In genomic region chr1:44892378-44892777, GRCm38 (mm10) we compare ENCODE assay signal across 22 mouse cellular contexts.
DNase-seq lines count a peak whose midpoint lies in the region; ATAC-seq lines count a peak whose summit lies in the region.
"Had no signal": no experiment of that assay in that cellular context is flagged by ENCODE, and none has a peak within 500 bp of the region (broad histone marks: within the 10 kb centered on the region; RNA-seq: fewer than 3 reads in every experiment).

No protein-coding gene starts in this region.

- H3K4me3 ChIP-seq in midbrain, embryonic 14.5 days (replicated peaks; ENCODE audit: low read depth, low read length): no peak overlapping the region
- no peak overlapping the region for H3K4me3 ChIP-seq in midbrain, embryonic 15.5 days
- H3K4me3 ChIP-seq: embryonic facial prominence, embryonic 12.5 days; hindbrain, embryonic 15.5 days; intestine, embryonic 15.5 days; limb, embryonic 12.5 days; liver, embryonic 12.5 days; midbrain, embryonic 12.5 days had no signal

- ATAC-seq in midbrain, embryonic 14.5 days (ENCODE audit: low FRiP score, low TSS enrichment): no peak; the same call in 1 of the 2 replicates
- no peak for ATAC-seq in midbrain, embryonic 15.5 days (replicated peaks)
- ATAC-seq: forebrain, embryonic 14.5 days; intestine, embryonic 15.5 days; liver, embryonic 12.5 days had no signal

- no peaks in the 10 kb centered on the region for H3K9me3 ChIP-seq in midbrain, embryonic 14.5 days (ENCODE audit: control insufficient read depth, low read length)
- no peaks in the 10 kb centered on the region for H3K9me3 ChIP-seq in midbrain, embryonic 15.5 days
- H3K9me3 ChIP-seq: embryonic facial prominence, embryonic 12.5 days; hindbrain, embryonic 15.5 days; intestine, embryonic 15.5 days; limb, embryonic 12.5 days; liver, embryonic 12.5 days; midbrain, embryonic 12.5 days had no signal

- H3K4me2 ChIP-seq in midbrain, embryonic 14.5 days (ENCODE audit: low read length): no peak overlapping the region
- H3K4me2 ChIP-seq in midbrain, embryonic 15.5 days: no peak overlapping the region
- H3K4me2 ChIP-seq: embryonic facial prominence, embryonic 12.5 days; hindbrain, embryonic 15.5 days; intestine, embryonic 15.5 days; limb, embryonic 12.5 days; liver, embryonic 12.5 days; midbrain, embryonic 12.5 days had no signal

- H3K27me3 ChIP-seq in midbrain, embryonic 14.5 days (ENCODE audit: control insufficient read depth, insufficient read depth, low read length): no peaks in the 10 kb centered on the region
- no peaks in the 10 kb centered on the region for H3K27me3 ChIP-seq in midbrain, embryonic 15.5 days (replicated peaks)
- H3K27me3 ChIP-seq: embryonic facial prominence, embryonic 12.5 days; hindbrain, embryonic 15.5 days; intestine, embryonic 15.5 days; limb, embryonic 12.5 days; liver, embryonic 12.5 days; midbrain, embryonic 12.5 days had no signal

- H3K4me1 ChIP-seq in midbrain, embryonic 14.5 days (ENCODE audit: control insufficient read depth, insufficient read depth, low read length): no peaks in the 10 kb centered on the region
- H3K4me1 ChIP-seq in midbrain, embryonic 15.5 days: no peaks in the 10 kb centered on the region
- H3K4me1 ChIP-seq: hindbrain, embryonic 15.5 days; intestine, embryonic 15.5 days; limb, embryonic 12.5 days; liver, embryonic 12.5 days; midbrain, embryonic 12.5 days had no signal

- peak; percentile 31 for DNase-seq in heart, adult 8-10 months (ENCODE audit: low spot score)
- no peak for DNase-seq in heart, postnatal 36 days
- DNase-seq in midbrain, embryonic 14.5 days: peak; percentile 0
- DNase-seq in heart, postnatal 10 days: peak; percentile 3 to 8
- DNase-seq in lung, postnatal 36 days: peak; percentile 56
- DNase-seq in left cerebral cortex, postnatal 36 days (ENCODE audit: low spot score in 2 of 2): no peak
- no peak for DNase-seq in testis, postnatal 14 days (ENCODE audit: low spot score)
- DNase-seq: adrenal gland, adult 2 months; cerebellum, adult 11-12 months; cerebellum, postnatal 14 days; kidney, adult 8-10 months; kidney, postnatal 10 days; right cerebral cortex, postnatal 25 days; spleen, adult 18-20 months had no signal

- no peak overlapping the region for H3K9ac ChIP-seq in midbrain, embryonic 14.5 days (replicated peaks; ENCODE audit: low read length)
- no peak overlapping the region for H3K9ac ChIP-seq in midbrain, embryonic 15.5 days
- H3K9ac ChIP-seq: embryonic facial prominence, embryonic 12.5 days; hindbrain, embryonic 15.5 days; intestine, embryonic 15.5 days; limb, embryonic 12.5 days; liver, embryonic 12.5 days; midbrain, embryonic 12.5 days had no signal

- 79% methylated on average over 1 of the region's 1 CpGs for WGBS in midbrain, embryonic 14.5 days
- 55% methylated on average over 1 of the region's 1 CpGs for WGBS in midbrain, embryonic 15.5 days

- intact Hi-C loops in heart, postnatal 36 days (cut with DNase I): loop anchor here (5.0 kb wide), 1 partner anchor 140 kb away; no protein-coding TSS in a partner anchor
- intact Hi-C loops in heart, postnatal 10 days (cut with DNase I): no loop called here
- intact Hi-C loops in left cerebral cortex, postnatal 36 days (cut with DNase I): no loop called here

- H3K36me3 ChIP-seq in midbrain, embryonic 14.5 days (ENCODE audit: control insufficient read depth, insufficient read depth, low read length): no peaks in the 10 kb centered on the region
- H3K36me3 ChIP-seq in midbrain, embryonic 15.5 days (replicated peaks): no peaks in the 10 kb centered on the region
- H3K36me3 ChIP-seq: embryonic facial prominence, embryonic 12.5 days; hindbrain, embryonic 15.5 days; intestine, embryonic 15.5 days; limb, embryonic 12.5 days; liver, embryonic 12.5 days; midbrain, embryonic 12.5 days had no signal

- H3K27ac ChIP-seq in midbrain, embryonic 14.5 days (replicated peaks; ENCODE audit: low read depth, low read length): no peak overlapping the region
- H3K27ac ChIP-seq in midbrain, embryonic 15.5 days: no peak overlapping the region
- H3K27ac ChIP-seq: embryonic facial prominence, embryonic 12.5 days; hindbrain, embryonic 15.5 days; intestine, embryonic 15.5 days; limb, embryonic 12.5 days; liver, embryonic 12.5 days; midbrain, embryonic 12.5 days had no signal

Comparison
In these comparisons a context has a peak if more than half of its experiments do, and no peak if none do; other contexts are left out.
1. DNase-seq: peak in heart, adult 8-10 months (single experiment), midbrain, embryonic 14.5 days (single experiment), heart, postnatal 10 days (2 of 2) and lung, postnatal 36 days (single experiment); none in heart, postnatal 36 days (0 of 2), left cerebral cortex, postnatal 36 days (0 of 2) and testis, postnatal 14 days (single experiment).